In the genomic region with DNA sequence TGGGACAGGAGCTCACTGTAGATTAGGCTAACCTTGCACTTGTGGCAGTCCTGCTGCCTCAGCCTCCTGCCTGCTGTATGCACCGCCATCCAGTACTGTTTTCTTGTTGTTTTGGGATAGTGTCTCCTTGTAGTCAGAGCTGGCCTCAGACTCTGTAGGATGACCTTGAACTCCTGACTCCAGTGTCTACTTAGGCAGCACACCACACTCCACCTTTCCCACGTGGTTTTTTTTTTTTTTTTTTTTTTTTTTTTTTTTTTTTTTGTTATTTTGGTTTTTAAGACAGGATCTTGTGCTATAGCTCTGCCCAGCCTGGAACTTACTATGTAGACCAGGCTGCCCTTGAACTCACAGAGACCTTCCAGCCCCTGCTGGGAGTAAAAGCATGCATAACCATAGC, we compare ENCODE assay signal across 1 mouse cellular context.
TF ChIP-seq lines count a peak whose summit lies in the region.

No protein-coding gene starts in this region.

TF ChIP-seq in MEL, 35 proteins besides CTCF, POLR2A, EP300 and RAD21 (continued from another document):
- no peak for TF ChIP-seq MYC (IDR thresholded peaks at IDR 0.05; ENCODE audit: low read depth, low read length)
